Mouse (Mus musculus): ENCODE measurements around the gene Gm5089.

- TF ChIP-seq EP300 (IDR thresholded peaks at IDR 0.05): no peak
- TF ChIP-seq CTCF (IDR thresholded peaks at IDR 0.05): no peak
Measured at GRCm38 (mm10) chr14:122454901-122455561, 4.1 kb upstream of the Gm5089 start.

Measured in lung, postnatal 0 days (tissue).